Mouse (Mus musculus): ENCODE data around the gene Nsrp1. TPM values are rescaled to one million over a fixed set of nuclear protein-coding genes. Genes with fewer than 3 reads are reported as not detected.

Nsrp1 gene
- total and polyA plus RNA-seq, 2 experiments from 2014 or later, result 2.5 to 55.0 TPM

- TF ChIP-seq CTCF (IDR thresholded peaks at IDR 0.05), result peak; percentile 61
- no peak overlapping the region for H3K4me3 ChIP-seq (ENCODE audit: low read depth, low read length)
- H3K9ac ChIP-seq (replicated peaks; ENCODE audit: low read length, poor library complexity, severe bottlenecking), result no peak overlapping the region
- H3K4me1 ChIP-seq (ENCODE audit: insufficient read depth, low read length), result no peaks in the 10 kb centered on the region
- no peak overlapping the region for H3K4me2 ChIP-seq (ENCODE audit: low read depth, low read length, poor library complexity, severe bottlenecking)
- no peaks in the 10 kb centered on the region for H3K27me3 ChIP-seq (ENCODE audit: insufficient read depth, low read length)
- peaks cover 9% of the 10 kb centered on the region for H3K36me3 ChIP-seq (ENCODE audit: insufficient read depth, low read length)
- no peak for ATAC-seq (ENCODE audit: low FRiP score)
- H3K27ac ChIP-seq (ENCODE audit: low read depth, low read length), result no peak overlapping the region
- H3K9me3 ChIP-seq (ENCODE audit: low read length), result no peaks in the 10 kb centered on the region
- peak; percentile 6 for DNase-seq (ENCODE audit: low spot score)
- WGBS, result 75% methylated on average over 4 of the region's 4 CpGs
These were observed 7.5 kb downstream of the Nsrp1 start for GRCm38 (mm10) chr11:77070721-77071120.

- ATAC-seq (ENCODE audit: low FRiP score), result no peak
- no peak overlapping the region for H3K4me2 ChIP-seq (ENCODE audit: low read depth, low read length, poor library complexity, severe bottlenecking)
- H3K4me1 ChIP-seq (ENCODE audit: insufficient read depth, low read length), result no peaks in the 10 kb centered on the region
- TF ChIP-seq CTCF (IDR thresholded peaks at IDR 0.05), result no peak
- DNase-seq (ENCODE audit: low spot score), result no peak
- H3K27me3 ChIP-seq (ENCODE audit: insufficient read depth, low read length), result no peaks in the 10 kb centered on the region
- H3K9ac ChIP-seq (replicated peaks; ENCODE audit: low read length, poor library complexity, severe bottlenecking), result no peak overlapping the region
- no peak overlapping the region for H3K4me3 ChIP-seq (ENCODE audit: low read depth, low read length)
- 0 out of 2 replicates have a peak, but pooled peaks cover under 1% of the 10 kb centered on the region for H3K36me3 ChIP-seq (ENCODE audit: insufficient read depth, low read length)
- no peaks in the 10 kb centered on the region for H3K9me3 ChIP-seq (ENCODE audit: low read length)
- H3K27ac ChIP-seq (ENCODE audit: low read depth, low read length), result no peak overlapping the region
- 90% methylated on average over 4 of the region's 4 CpGs for WGBS
These were observed 9.4 kb downstream of the Nsrp1 start for GRCm38 (mm10) chr11:77068825-77069224.

- no peaks in the 10 kb centered on the region for H3K4me1 ChIP-seq (ENCODE audit: insufficient read depth, low read length)
- no peak overlapping the region for H3K4me2 ChIP-seq (ENCODE audit: low read depth, low read length, poor library complexity, severe bottlenecking)
- no peak for DNase-seq (ENCODE audit: low spot score)
- TF ChIP-seq CTCF (IDR thresholded peaks at IDR 0.05), result no peak
- H3K9me3 ChIP-seq (ENCODE audit: low read length), result no peaks in the 10 kb centered on the region
- no peak overlapping the region for H3K27ac ChIP-seq (ENCODE audit: low read depth, low read length)
- H3K4me3 ChIP-seq (ENCODE audit: low read depth, low read length), result no peak overlapping the region
- no peak overlapping the region for H3K9ac ChIP-seq (replicated peaks; ENCODE audit: low read length, poor library complexity, severe bottlenecking)
- H3K36me3 ChIP-seq (ENCODE audit: insufficient read depth, low read length), result peaks cover 4% of the 10 kb centered on the region; the same call in 1 of the 2 replicates
- WGBS, result 97% methylated on average over 2 of the region's 2 CpGs
- no peak for ATAC-seq (ENCODE audit: low FRiP score)
- no peaks in the 10 kb centered on the region for H3K27me3 ChIP-seq (ENCODE audit: insufficient read depth, low read length)
These were observed 14.8 kb downstream of the Nsrp1 start for GRCm38 (mm10) chr11:77063406-77063805.

- no peak overlapping the region for H3K4me3 ChIP-seq (ENCODE audit: low read depth, low read length)
- H3K9ac ChIP-seq (replicated peaks; ENCODE audit: low read length, poor library complexity, severe bottlenecking), result no peak overlapping the region
- WGBS, result 64% methylated on average over 5 of the region's 5 CpGs
- no peaks in the 10 kb centered on the region for H3K4me1 ChIP-seq (ENCODE audit: insufficient read depth, low read length)
- H3K27ac ChIP-seq (ENCODE audit: low read depth, low read length), result no peak overlapping the region
- H3K4me2 ChIP-seq (ENCODE audit: low read depth, low read length, poor library complexity, severe bottlenecking), result no peak overlapping the region
- H3K36me3 ChIP-seq (ENCODE audit: insufficient read depth, low read length), result peaks cover 4% of the 10 kb centered on the region; the same call in 1 of the 2 replicates
- H3K9me3 ChIP-seq (ENCODE audit: low read length), result no peaks in the 10 kb centered on the region
- ATAC-seq (ENCODE audit: low FRiP score) (no peak), DNase-seq (ENCODE audit: low spot score) (no peak)
- H3K27me3 ChIP-seq (ENCODE audit: insufficient read depth, low read length), result no peaks in the 10 kb centered on the region
- TF ChIP-seq CTCF (IDR thresholded peaks at IDR 0.05), result no peak
These were observed 16.3 kb downstream of the Nsrp1 start for GRCm38 (mm10) chr11:77061951-77062350.

GRCm38 (mm10) chr11:77042816-77043215 is 35.4 kb downstream of the Nsrp1 start:
- Histone ChIP-seq H3K36me3 (ENCODE audit: insufficient read depth, low read length) (peaks cover 12% of the 10 kb centered on the region), H3K27ac (ENCODE audit: low read depth, low read length) (no peak overlapping the region), H3K4me2 (ENCODE audit: low read depth, low read length, poor library complexity, severe bottlenecking) (no peak overlapping the region), H3K9me3 (ENCODE audit: low read length) (no peaks in the 10 kb centered on the region), H3K4me3 (ENCODE audit: low read depth, low read length) (no peak overlapping the region), H3K4me1 (ENCODE audit: insufficient read depth, low read length) (no peaks in the 10 kb centered on the region), H3K9ac (replicated peaks; ENCODE audit: low read length, poor library complexity, severe bottlenecking) (no peak overlapping the region), H3K27me3 (ENCODE audit: insufficient read depth, low read length) (no peaks in the 10 kb centered on the region)
- TF ChIP-seq CTCF (IDR thresholded peaks at IDR 0.05), result no peak
- ATAC-seq (ENCODE audit: low FRiP score), result no peak
- WGBS, result 70% methylated on average over 2 of the region's 2 CpGs
- DNase-seq (ENCODE audit: low spot score), result no peak

GRCm38 (mm10) chr11:77041891-77042290 is 36.3 kb downstream of the Nsrp1 start:
- H3K4me2 ChIP-seq (ENCODE audit: low read depth, low read length, poor library complexity, severe bottlenecking), result no peak overlapping the region
- H3K27ac ChIP-seq (ENCODE audit: low read depth, low read length), result no peak overlapping the region
- ATAC-seq (ENCODE audit: low FRiP score), result no peak
- no peak for DNase-seq (ENCODE audit: low spot score)
- WGBS, result 78% methylated on average over 4 of the region's 4 CpGs
- H3K27me3 ChIP-seq (ENCODE audit: insufficient read depth, low read length), result no peaks in the 10 kb centered on the region
- H3K4me1 ChIP-seq (ENCODE audit: insufficient read depth, low read length), result no peaks in the 10 kb centered on the region
- no peak overlapping the region for H3K4me3 ChIP-seq (ENCODE audit: low read depth, low read length)
- H3K36me3 ChIP-seq (ENCODE audit: insufficient read depth, low read length), result peaks cover 10% of the 10 kb centered on the region
- H3K9ac ChIP-seq (replicated peaks; ENCODE audit: low read length, poor library complexity, severe bottlenecking), result no peak overlapping the region
- no peak for TF ChIP-seq CTCF (IDR thresholded peaks at IDR 0.05)
- H3K9me3 ChIP-seq (ENCODE audit: low read length), result no peaks in the 10 kb centered on the region

Measured in midbrain, postnatal 0 days (tissue).